Mouse (Mus musculus): Measurements from ENCODE around the gene Arhgef28.

The Arhgef28 gene

GRCm38 (mm10) chr13:98205771-98206545, at the start of gene Arhgef28:
Gene Arhgef28, minus strand, starts transcription at chr13:98206439.
- peak; percentile 31 to 35 for DNase-seq (ENCODE audit: low spot score in 2 of 2)

GRCm38 (mm10) chr13:98254921-98255320, 48.7 kb upstream of the Arhgef28 start:
- DNase-seq (ENCODE audit: low spot score in 2 of 2) = no peak

GRCm38 (mm10) chr13:98249594-98249993, 43.4 kb upstream of the Arhgef28 start:
- DNase-seq (ENCODE audit: low spot score in 2 of 2) = no peak

GRCm38 (mm10) chr13:98245386-98245785, 39.1 kb upstream of the Arhgef28 start:
- no peak for DNase-seq (ENCODE audit: low spot score in 2 of 2)

GRCm38 (mm10) chr13:98244571-98245350, 38.5 kb upstream of the Arhgef28 start:
- DNase-seq (ENCODE audit: low spot score in 2 of 2) = peak in 1 of 2 experiments; percentile 17

GRCm38 (mm10) chr13:98241531-98242282, 35.5 kb upstream of the Arhgef28 start:
- no peak for DNase-seq (ENCODE audit: low spot score in 2 of 2)

- peak; percentile 75 to 79 for DNase-seq (ENCODE audit: low spot score in 2 of 2)
These were observed 33.9 kb upstream of the Arhgef28 start for GRCm38 (mm10) chr13:98239978-98240641.

- no peak for DNase-seq (ENCODE audit: low spot score in 2 of 2)
These were observed 29.2 kb upstream of the Arhgef28 start for GRCm38 (mm10) chr13:98235451-98235850.

GRCm38 (mm10) chr13:98230511-98230910, 24.3 kb upstream of the Arhgef28 start:
- DNase-seq (ENCODE audit: low spot score in 2 of 2) = no peak

GRCm38 (mm10) chr13:98226225-98226624, 20.0 kb upstream of the Arhgef28 start:
- no peak for DNase-seq (ENCODE audit: low spot score in 2 of 2)

- DNase-seq (ENCODE audit: low spot score in 2 of 2) = peak in 1 of 2 experiments; percentile 38
These were observed 16.6 kb upstream of the Arhgef28 start for GRCm38 (mm10) chr13:98222848-98223247.

- DNase-seq (ENCODE audit: low spot score in 2 of 2) = no peak
These were observed 3.9 kb upstream of the Arhgef28 start for GRCm38 (mm10) chr13:98210137-98210536.

GRCm38 (mm10) chr13:98208842-98209241, 2.6 kb upstream of the Arhgef28 start:
- DNase-seq (ENCODE audit: low spot score in 2 of 2) = peak in 1 of 2 experiments; percentile 49

- DNase-seq (ENCODE audit: low spot score in 2 of 2) = no peak
These were observed 269 bp upstream of the Arhgef28 start for GRCm38 (mm10) chr13:98206546-98206870.

GRCm38 (mm10) chr13:98205111-98205510, 1.1 kb downstream of the Arhgef28 start:
- no peak for DNase-seq (ENCODE audit: low spot score in 2 of 2)

GRCm38 (mm10) chr13:98204371-98204770, 1.9 kb downstream of the Arhgef28 start:
- DNase-seq (ENCODE audit: low spot score in 2 of 2) = no peak

- DNase-seq (ENCODE audit: low spot score in 2 of 2) = no peak
These were observed 4.8 kb downstream of the Arhgef28 start for GRCm38 (mm10) chr13:98201436-98201835.

- DNase-seq (ENCODE audit: low spot score in 2 of 2) = no peak
These were observed 13.6 kb downstream of the Arhgef28 start for GRCm38 (mm10) chr13:98192596-98192995.

- no peak for DNase-seq (ENCODE audit: low spot score in 2 of 2)
These were observed 17.7 kb downstream of the Arhgef28 start for GRCm38 (mm10) chr13:98188500-98188899.

- no peak for DNase-seq (ENCODE audit: low spot score in 2 of 2)
These were observed 18.3 kb downstream of the Arhgef28 start for GRCm38 (mm10) chr13:98187904-98188303.

GRCm38 (mm10) chr13:98186179-98186578, 20.1 kb downstream of the Arhgef28 start:
- no peak for DNase-seq (ENCODE audit: low spot score in 2 of 2)

GRCm38 (mm10) chr13:98184632-98185031, 21.6 kb downstream of the Arhgef28 start:
- no peak for DNase-seq (ENCODE audit: low spot score in 2 of 2)
